Mouse (Mus musculus): ENCODE measurements around the gene Osbpl10.

DNA sequence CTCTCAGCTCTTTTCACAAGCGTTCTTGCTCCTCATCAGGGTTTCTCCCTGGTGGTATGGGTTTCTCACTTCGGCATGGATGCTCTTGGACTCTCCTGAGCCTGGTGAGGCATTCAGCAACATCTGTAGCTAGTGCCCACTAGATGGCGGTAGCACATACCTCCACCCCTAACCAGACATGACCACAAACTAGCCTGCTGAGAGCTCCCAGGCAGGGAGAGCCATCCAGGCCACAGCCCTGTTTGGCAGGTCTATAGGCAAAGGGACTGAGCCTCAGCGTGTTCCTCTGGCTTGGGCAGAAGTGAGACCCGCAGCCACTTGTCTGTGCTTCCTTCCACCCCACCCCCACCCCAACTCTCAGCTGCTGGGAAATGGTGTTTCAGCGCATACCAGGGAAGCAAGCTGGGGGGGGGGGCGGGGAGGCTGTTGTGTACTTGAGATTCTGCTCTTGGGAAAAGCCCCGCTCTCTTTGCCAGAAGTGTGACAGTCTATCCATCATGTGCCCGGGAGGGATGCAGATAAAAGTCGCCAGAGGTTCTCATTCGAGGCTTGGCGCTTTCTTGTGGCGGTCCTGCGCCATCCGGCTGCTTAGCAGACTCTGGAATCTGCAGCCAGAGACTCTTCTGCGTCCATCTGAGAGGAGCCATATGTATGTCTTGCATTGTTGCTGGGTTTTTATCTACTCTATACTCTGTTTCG is 110.1 kb downstream of the Osbpl10 start:
- TF ChIP-seq CTCF (conservative IDR thresholded peaks at IDR 0.05 in 1 of 2, IDR thresholded peaks at IDR 0.05 in 1 of 2; ENCODE audit: low read depth in 2 of 2, low read length in 2 of 2): peak; percentile 63 to 70
- TF ChIP-seq CHD1 (IDR thresholded peaks at IDR 0.05; ENCODE audit: low read depth, low read length): no peak
- TF ChIP-seq ZNF384 (IDR thresholded peaks at IDR 0.05; ENCODE audit: low read depth, low read length): no peak

Measured in CH12.LX (cell line).